Mouse (Mus musculus): ENCODE data around the gene Rnase12. TPM values are rescaled to one million over a fixed set of nuclear protein-coding genes. Genes with fewer than 3 reads are reported as not detected.

Rnase12 gene
- total and polyA plus RNA-seq, 3 experiments: not detected

- intact Hi-C loops (cut with DNase I): no loop called here
- no peak for DNase-seq
Measured at GRCm38 (mm10) chr14:51068956-51069355, 11.5 kb upstream of the Rnase12 start.

GRCm38 (mm10) chr14:51060761-51061160, 3.3 kb upstream of the Rnase12 start:
- intact Hi-C loops (cut with DNase I): loop anchor here (5.0 kb wide), 1 partner anchor 103 kb away; the partner anchor contains the start of gene Pnp2
- H3K4me1 ChIP-seq (ENCODE audit: control insufficient read depth, insufficient read depth, low read length): peaks cover 2% of the 10 kb centered on the region; the same call in 1 of the 2 replicates
- H3K4me3 ChIP-seq: no peak overlapping the region
- no peak for TF ChIP-seq EP300 (IDR thresholded peaks at IDR 0.05; ENCODE audit: insufficient read depth, low read depth, low read length)
- TF ChIP-seq CTCF (IDR thresholded peaks at IDR 0.05): no peak
- TF ChIP-seq POLR2A (IDR thresholded peaks at IDR 0.05; ENCODE audit: insufficient read depth, low read depth, low read length): no peak
- no peaks in the 10 kb centered on the region for H3K79me2 ChIP-seq (replicated peaks; ENCODE audit: control insufficient read depth, insufficient read depth, low read length)
- no peaks in the 10 kb centered on the region for H3K27me3 ChIP-seq (ENCODE audit: control insufficient read depth, insufficient read depth, low read length)
- WGBS: 96% methylated on average over 5 of the region's 5 CpGs
- H3K36me3 ChIP-seq (ENCODE audit: control insufficient read depth, insufficient read depth, low read length): no peaks in the 10 kb centered on the region
- no peak for DNase-seq
- no peak overlapping the region for H3K9ac ChIP-seq (ENCODE audit: low read depth, low read length)
- no peak overlapping the region for H3K27ac ChIP-seq

More at GRCm38 (mm10) chr14:51068956-51069355, 11.5 kb upstream of the Rnase12 start:
- Histone ChIP-seq H3K27me3 (ENCODE audit: control insufficient read depth, insufficient read depth, low read length) (no peaks in the 10 kb centered on the region), H3K27ac (no peak overlapping the region), H3K4me3 (no peak overlapping the region), H3K79me2 (replicated peaks; ENCODE audit: control insufficient read depth, insufficient read depth, low read length) (no peaks in the 10 kb centered on the region), H3K9ac (ENCODE audit: low read depth, low read length) (no peak overlapping the region), H3K4me1 (ENCODE audit: control insufficient read depth, insufficient read depth, low read length) (peaks cover 2% of the 10 kb centered on the region; the same call in 1 of the 2 replicates), H3K36me3 (ENCODE audit: control insufficient read depth, insufficient read depth, low read length) (no peaks in the 10 kb centered on the region)
- TF ChIP-seq EP300 (IDR thresholded peaks at IDR 0.05; ENCODE audit: insufficient read depth, low read depth, low read length) (no peak), POLR2A (IDR thresholded peaks at IDR 0.05; ENCODE audit: insufficient read depth, low read depth, low read length) (no peak), CTCF (IDR thresholded peaks at IDR 0.05) (no peak)
- WGBS: 89% methylated on average over 5 of the region's 5 CpGs

GRCm38 (mm10) chr14:51054243-51055237, 2.9 kb downstream of the Rnase12 start:
- intact Hi-C loops (cut with DNase I): no loop called here
- H3K79me2 ChIP-seq (replicated peaks; ENCODE audit: control insufficient read depth, insufficient read depth, low read length): no peaks in the 10 kb centered on the region
- 80% methylated on average over 13 of the region's 13 CpGs for WGBS
- H3K36me3 ChIP-seq (ENCODE audit: control insufficient read depth, insufficient read depth, low read length): no peaks in the 10 kb centered on the region
- no peak overlapping the region for H3K9ac ChIP-seq (ENCODE audit: low read depth, low read length)
- H3K4me1 ChIP-seq (ENCODE audit: control insufficient read depth, insufficient read depth, low read length): no peaks in the 10 kb centered on the region
- no peak overlapping the region for H3K4me3 ChIP-seq
- DNase-seq: no peak
- TF ChIP-seq CTCF (IDR thresholded peaks at IDR 0.05) (no peak), POLR2A (IDR thresholded peaks at IDR 0.05; ENCODE audit: insufficient read depth, low read depth, low read length) (no peak), EP300 (IDR thresholded peaks at IDR 0.05; ENCODE audit: insufficient read depth, low read depth, low read length) (no peak)
- no peak overlapping the region for H3K27ac ChIP-seq
- no peaks in the 10 kb centered on the region for H3K27me3 ChIP-seq (ENCODE audit: control insufficient read depth, insufficient read depth, low read length)

- intact Hi-C loops (cut with DNase I): no loop called here
- no peaks in the 10 kb centered on the region for H3K36me3 ChIP-seq (ENCODE audit: control insufficient read depth, insufficient read depth, low read length)
- 75% methylated on average over 5 of the region's 5 CpGs for WGBS
- H3K4me3 ChIP-seq: no peak overlapping the region
- no peaks in the 10 kb centered on the region for H3K4me1 ChIP-seq (ENCODE audit: control insufficient read depth, insufficient read depth, low read length)
- TF ChIP-seq CTCF (IDR thresholded peaks at IDR 0.05): no peak
- TF ChIP-seq POLR2A (IDR thresholded peaks at IDR 0.05; ENCODE audit: insufficient read depth, low read depth, low read length): no peak
- no peak for TF ChIP-seq EP300 (IDR thresholded peaks at IDR 0.05; ENCODE audit: insufficient read depth, low read depth, low read length)
- H3K9ac ChIP-seq (ENCODE audit: low read depth, low read length): no peak overlapping the region
- no peaks in the 10 kb centered on the region for H3K27me3 ChIP-seq (ENCODE audit: control insufficient read depth, insufficient read depth, low read length)
- no peaks in the 10 kb centered on the region for H3K79me2 ChIP-seq (replicated peaks; ENCODE audit: control insufficient read depth, insufficient read depth, low read length)
- DNase-seq: no peak
- H3K27ac ChIP-seq: no peak overlapping the region
Measured at GRCm38 (mm10) chr14:51053176-51053575, 4.3 kb downstream of the Rnase12 start.

GRCm38 (mm10) chr14:51051941-51052340, 5.5 kb downstream of the Rnase12 start:
- no peak for DNase-seq
- H3K4me3 ChIP-seq: no peak overlapping the region
- WGBS: 56% methylated on average over 5 of the region's 5 CpGs
- H3K36me3 ChIP-seq (ENCODE audit: control insufficient read depth, insufficient read depth, low read length): no peaks in the 10 kb centered on the region
- intact Hi-C loops (cut with DNase I): loop anchor here (1.0 kb wide), 1 partner anchor 23 kb away; no protein-coding TSS in a partner anchor
- no peaks in the 10 kb centered on the region for H3K27me3 ChIP-seq (ENCODE audit: control insufficient read depth, insufficient read depth, low read length)
- no peaks in the 10 kb centered on the region for H3K79me2 ChIP-seq (replicated peaks; ENCODE audit: control insufficient read depth, insufficient read depth, low read length)
- TF ChIP-seq CTCF (IDR thresholded peaks at IDR 0.05): no peak
- TF ChIP-seq EP300 (IDR thresholded peaks at IDR 0.05; ENCODE audit: insufficient read depth, low read depth, low read length): no peak
- no peak for TF ChIP-seq POLR2A (IDR thresholded peaks at IDR 0.05; ENCODE audit: insufficient read depth, low read depth, low read length)
- no peak overlapping the region for H3K27ac ChIP-seq
- no peaks in the 10 kb centered on the region for H3K4me1 ChIP-seq (ENCODE audit: control insufficient read depth, insufficient read depth, low read length)
- no peak overlapping the region for H3K9ac ChIP-seq (ENCODE audit: low read depth, low read length)

- no peak within 1 kb of the TSS for H3K27ac ChIP-seq
- H3K4me3 ChIP-seq: no peak within 1 kb of the TSS
- H3K27me3 ChIP-seq (ENCODE audit: control insufficient read depth, insufficient read depth, low read length): no peaks in the 10 kb centered on the region
- no peaks in the 10 kb centered on the region for H3K36me3 ChIP-seq (ENCODE audit: control insufficient read depth, insufficient read depth, low read length)
- H3K9ac ChIP-seq (ENCODE audit: low read depth, low read length): no peak within 1 kb of the TSS
- intact Hi-C loops (cut with DNase I): no loop called here
- no peak for TF ChIP-seq POLR2A (IDR thresholded peaks at IDR 0.05; ENCODE audit: insufficient read depth, low read depth, low read length)
- TF ChIP-seq CTCF (IDR thresholded peaks at IDR 0.05): no peak
- no peak for TF ChIP-seq EP300 (IDR thresholded peaks at IDR 0.05; ENCODE audit: insufficient read depth, low read depth, low read length)
- H3K79me2 ChIP-seq (replicated peaks; ENCODE audit: control insufficient read depth, insufficient read depth, low read length): no peaks in the 10 kb centered on the region
- WGBS: 84% methylated on average over 2 of the region's 2 CpGs
- H3K4me1 ChIP-seq (ENCODE audit: control insufficient read depth, insufficient read depth, low read length): no peaks in the 10 kb centered on the region
- DNase-seq: no peak
Measured at GRCm38 (mm10) chr14:51050063-51050462, 7.4 kb downstream of the Rnase12 start, which contains the start of gene Rnase11. TSS of gene Rnase11 (minus strand) at chr14:51050163.
